Mouse (Mus musculus) kidney, embryonic 16.5 days (tissue): ENCODE results near the gene Slc38a3. TPM values are rescaled to one million over a fixed set of nuclear protein-coding genes. Genes with fewer than 3 reads are reported as not detected.

Experiments used
- ATAC-seq: fragments of 200-750 bp; cut with Nextera tagmentation; 2 replicates; pipeline ENCODE4 v1.8.0; 2017; ENCODE audit warnings: moderate TSS enrichment; ENCODE audit not compliant: low FRiP score, low TSS enrichment
- H3K27ac ChIP-seq: fragments of 300-500 bp; sonication (generic); 2 replicates; pipeline ENCODE4 v1.5.1; 2014; ENCODE audit warnings: low read length
- H3K27me3 ChIP-seq: fragments of 300-500 bp; sonication (generic); 2 replicates; pipeline ENCODE4 v1.6.1; 2014; ENCODE audit warnings: low read length, control low read depth, mixed read lengths; ENCODE audit not compliant: insufficient read depth
- H3K36me3 ChIP-seq: fragments of 300-500 bp; sonication (generic); 2 replicates; pipeline ENCODE4 v1.6.1; 2014; ENCODE audit warnings: low read length, control low read depth, mixed read lengths; ENCODE audit not compliant: insufficient read depth
- H3K4me1 ChIP-seq: fragments of 300-500 bp; sonication (generic); 2 replicates; pipeline ENCODE4 v1.6.1; 2014; ENCODE audit warnings: low read length, control low read depth, mixed read lengths; ENCODE audit not compliant: insufficient read depth
- H3K4me2 ChIP-seq: fragments of 300-500 bp; sonication (generic); replicated peaks from 2 replicates; pipeline ENCODE4 v1.6.1; 2014; ENCODE audit warnings: low read depth, low read length
- H3K4me3 ChIP-seq: fragments of 300-500 bp; sonication (generic); 2 replicates; pipeline ENCODE4 v1.5.1; 2014; ENCODE audit warnings: mild to moderate bottlenecking, low read length
- H3K9ac ChIP-seq: fragments of 300-500 bp; sonication (generic); replicated peaks from 2 replicates; pipeline ENCODE4 v1.6.1; 2014; ENCODE audit warnings: low read length
- H3K9me3 ChIP-seq: fragments of 300-500 bp; sonication (generic); 2 replicates; pipeline ENCODE4 v1.6.1; 2016; ENCODE audit warnings: low read length, control low read depth
- WGBS: fragments of 180-500 bp; shearing (Covaris S2); extraction: QIAGEN DNeasy Blood & Tissue Kit; methylation state at CpG from one replicate; pipeline ENCODE4 v1.1.7; 2014; 5-methylcytosine and 5-hydroxymethylcytosine counted together
- polyA plus RNA-seq: library from polyadenylated mRNA; unstranded; fragments of >200 nt; fragmentation: Nextera tagmentation; extraction: Ambion mirVana; gene quantifications from 2 replicates; pipeline ENCODE4 v1.2.1, GENCODE M21; 2015

Slc38a3 gene
- polyA plus RNA-seq, 1 experiment from 2014 or later, result 12.9 TPM

DNA sequence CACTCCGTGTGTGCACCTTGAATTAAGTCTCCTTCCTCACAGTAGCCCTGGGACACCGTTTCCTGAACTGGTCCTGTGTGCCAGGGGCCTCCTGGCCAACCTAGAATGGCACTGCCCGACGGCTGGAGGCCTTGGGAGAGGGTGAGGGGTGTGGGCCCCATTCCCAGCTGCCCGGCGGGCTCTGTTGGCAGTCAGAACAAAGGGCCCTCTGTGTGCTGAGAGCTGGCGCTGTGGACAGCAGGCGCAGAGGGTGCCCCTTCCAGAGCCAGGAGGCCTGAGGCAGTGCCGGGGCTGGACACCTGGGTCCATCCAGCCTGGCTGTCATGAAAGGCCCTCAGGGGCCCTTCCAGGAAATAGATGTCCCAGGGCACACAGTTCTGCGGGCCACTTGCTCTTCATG, 9.8 kb downstream of the Slc38a3 start:
- Histone ChIP-seq H3K4me3 (no peak overlapping the region), H3K4me2 (no peak overlapping the region), H3K27me3 (no peaks in the 10 kb centered on the region), H3K9me3 (no peaks in the 10 kb centered on the region), H3K36me3 (no peaks in the 10 kb centered on the region), H3K9ac (no peak overlapping the region), H3K4me1 (peaks cover 11% of the 10 kb centered on the region), H3K27ac (no peak overlapping the region)
- 80% methylated on average over 10 of the region's 10 CpGs for WGBS
- no peak for ATAC-seq

DNA sequence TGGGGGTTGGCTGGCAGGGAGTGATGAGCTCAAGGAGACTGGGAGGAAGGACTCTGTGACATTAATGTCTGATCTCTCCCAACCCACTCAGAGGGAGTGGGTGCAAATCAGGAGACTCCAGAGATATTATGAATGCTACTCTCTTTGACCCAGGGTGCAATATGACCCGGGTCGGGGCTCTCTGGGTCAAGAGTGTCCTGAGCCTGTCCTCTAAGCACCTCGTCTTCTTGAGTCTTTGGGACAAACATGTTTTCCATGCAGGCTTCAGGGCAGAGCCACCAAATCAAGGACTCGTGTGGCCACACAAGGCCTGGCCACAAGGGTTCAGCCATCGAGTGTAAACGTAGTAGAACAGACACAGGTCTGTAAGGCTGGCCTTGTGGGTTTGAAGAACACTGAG, 11.2 kb downstream of the Slc38a3 start:
- Histone ChIP-seq H3K36me3 (no peaks in the 10 kb centered on the region), H3K4me3 (no peak overlapping the region), H3K4me2 (no peak overlapping the region), H3K27me3 (no peaks in the 10 kb centered on the region), H3K4me1 (peaks cover 2% of the 10 kb centered on the region; the same call in 1 of the 2 replicates), H3K9ac (no peak overlapping the region), H3K9me3 (no peaks in the 10 kb centered on the region), H3K27ac (no peak overlapping the region)
- ATAC-seq, result no peak
- 80% methylated on average over 6 of the region's 6 CpGs for WGBS

DNA sequence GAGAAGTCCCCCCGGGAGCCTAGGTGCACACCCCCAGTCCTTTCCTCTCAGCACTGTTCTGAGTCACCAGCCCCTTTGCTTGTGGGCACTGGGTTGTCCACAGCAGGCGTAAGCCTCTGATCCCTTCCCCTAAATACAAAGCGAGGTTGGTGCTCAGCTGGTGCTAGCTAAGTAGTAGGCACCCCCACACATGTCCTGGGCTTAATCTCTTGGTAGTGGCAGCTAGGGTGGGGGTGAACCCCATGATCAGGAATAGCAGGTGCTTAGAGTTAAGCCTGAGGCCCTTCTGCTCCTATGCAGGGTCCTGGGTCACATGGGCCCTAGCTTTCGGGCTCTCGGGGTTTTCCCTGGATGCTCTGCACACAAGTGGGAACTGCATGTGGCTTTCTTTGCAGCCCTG, 12.2 kb downstream of the Slc38a3 start:
- H3K36me3 ChIP-seq, result no peaks in the 10 kb centered on the region
- no peaks in the 10 kb centered on the region for H3K4me1 ChIP-seq
- H3K27me3 ChIP-seq, result no peaks in the 10 kb centered on the region
- H3K9ac ChIP-seq, result no peak overlapping the region
- no peak overlapping the region for H3K27ac ChIP-seq
- H3K9me3 ChIP-seq, result no peaks in the 10 kb centered on the region
- no peak overlapping the region for H3K4me3 ChIP-seq
- ATAC-seq, result no peak
- WGBS, result 92% methylated on average over 5 of the region's 5 CpGs
- H3K4me2 ChIP-seq, result no peak overlapping the region

DNA sequence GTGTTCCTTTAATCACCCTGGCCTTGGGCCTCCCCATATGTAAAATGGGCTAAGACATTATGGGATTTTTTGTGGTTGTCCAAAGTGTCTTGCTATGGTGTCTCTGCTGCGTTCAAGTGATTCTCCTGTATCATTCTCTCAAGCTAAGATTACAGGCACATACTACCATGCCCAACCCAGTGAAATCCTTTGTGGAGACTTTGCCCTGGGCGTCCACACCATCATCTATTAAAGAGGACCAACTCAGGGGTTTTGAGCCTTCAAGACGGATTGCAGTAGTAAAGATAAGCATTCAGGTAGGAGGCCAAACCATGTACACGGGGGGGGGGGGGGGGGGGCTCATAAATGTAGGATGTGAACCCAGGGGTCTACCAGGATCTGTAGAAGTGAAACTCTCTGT, 14.7 kb downstream of the Slc38a3 start:
- peaks cover 6% of the 10 kb centered on the region; the same call in 1 of the 2 replicates for H3K4me1 ChIP-seq
- no peaks in the 10 kb centered on the region for H3K9me3 ChIP-seq
- WGBS, result 78% methylated on average over 4 of the region's 4 CpGs
- no peak overlapping the region for H3K9ac ChIP-seq
- H3K36me3 ChIP-seq, result no peaks in the 10 kb centered on the region
- no peaks in the 10 kb centered on the region for H3K27me3 ChIP-seq
- no peak overlapping the region for H3K4me2 ChIP-seq
- no peak for ATAC-seq
- H3K27ac ChIP-seq, result no peak overlapping the region
- no peak overlapping the region for H3K4me3 ChIP-seq

DNA sequence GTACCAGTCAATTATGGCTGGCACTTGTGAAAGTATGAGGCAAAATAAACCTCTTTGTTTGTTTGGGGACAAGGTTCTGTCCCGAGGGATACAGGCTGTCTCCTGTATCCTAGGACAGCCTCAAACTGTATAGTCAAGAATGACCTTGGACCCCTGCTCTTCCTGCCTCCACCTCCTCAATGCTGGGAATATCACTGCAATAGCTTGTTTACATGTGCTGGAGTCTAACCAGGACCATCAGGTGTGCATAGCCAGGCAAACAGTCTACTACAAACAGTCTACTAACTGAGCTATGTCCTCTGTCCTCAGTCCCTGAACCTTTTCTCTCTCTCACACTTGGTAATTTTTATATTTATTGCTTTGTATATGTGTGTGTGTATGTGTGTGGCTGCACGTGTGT, 15.9 kb downstream of the Slc38a3 start:
- no peak for ATAC-seq
- 88% methylated on average over 2 of the region's 2 CpGs for WGBS
- no peaks in the 10 kb centered on the region for H3K27me3 ChIP-seq
- no peaks in the 10 kb centered on the region for H3K9me3 ChIP-seq
- no peak overlapping the region for H3K9ac ChIP-seq
- no peak overlapping the region for H3K4me3 ChIP-seq
- no peaks in the 10 kb centered on the region for H3K36me3 ChIP-seq
- no peak overlapping the region for H3K4me2 ChIP-seq
- no peak overlapping the region for H3K27ac ChIP-seq
- peaks cover 6% of the 10 kb centered on the region; the same call in 1 of the 2 replicates for H3K4me1 ChIP-seq

DNA sequence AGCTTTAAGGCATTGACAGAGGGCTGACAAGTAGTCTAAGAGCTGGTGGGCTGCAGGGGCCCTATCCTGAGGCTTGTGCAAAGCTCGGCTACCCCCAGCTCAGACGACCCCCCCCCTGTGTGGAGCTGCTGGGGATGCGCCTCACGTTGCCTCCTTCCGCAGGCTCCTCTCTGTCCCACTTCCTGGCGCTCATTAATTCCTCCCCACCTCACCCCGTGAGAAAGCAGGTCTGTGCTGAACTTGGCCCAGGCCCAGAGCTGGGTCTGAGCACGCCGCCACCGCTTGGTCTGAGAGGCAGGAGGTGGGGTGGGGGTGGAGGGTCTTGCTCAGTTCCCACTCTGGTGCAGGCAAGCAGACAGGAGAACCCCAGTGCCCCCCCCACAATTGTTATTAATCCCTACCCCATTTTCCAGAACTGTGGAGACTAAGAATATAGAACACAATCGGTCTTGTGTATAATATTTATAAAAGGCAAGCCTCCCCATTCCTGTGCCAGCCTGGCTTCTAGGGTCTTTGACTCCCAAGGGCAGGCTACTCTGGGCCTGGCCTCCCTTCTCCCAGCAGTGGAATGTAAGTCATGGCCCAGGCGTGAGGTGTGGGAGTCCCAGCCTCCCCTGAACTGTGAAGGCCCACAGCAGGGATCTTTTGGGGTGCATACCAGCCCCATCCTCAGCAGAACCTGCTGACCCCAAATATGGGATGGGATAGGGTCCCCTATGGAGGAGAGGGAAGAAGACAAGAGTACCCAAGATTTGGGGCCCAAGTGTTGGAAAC, 18.4 kb downstream of the Slc38a3 start:
- peaks cover 6% of the 10 kb centered on the region; the same call in 1 of the 2 replicates for H3K4me1 ChIP-seq
- H3K36me3 ChIP-seq, result no peaks in the 10 kb centered on the region
- no peak overlapping the region for H3K4me3 ChIP-seq
- no peak for ATAC-seq
- no peaks in the 10 kb centered on the region for H3K27me3 ChIP-seq
- 38% methylated on average over 12 of the region's 12 CpGs for WGBS
- H3K27ac ChIP-seq, result no peak overlapping the region
- no peaks in the 10 kb centered on the region for H3K9me3 ChIP-seq
- H3K9ac ChIP-seq, result no peak overlapping the region
- H3K4me2 ChIP-seq, result no peak overlapping the region

DNA sequence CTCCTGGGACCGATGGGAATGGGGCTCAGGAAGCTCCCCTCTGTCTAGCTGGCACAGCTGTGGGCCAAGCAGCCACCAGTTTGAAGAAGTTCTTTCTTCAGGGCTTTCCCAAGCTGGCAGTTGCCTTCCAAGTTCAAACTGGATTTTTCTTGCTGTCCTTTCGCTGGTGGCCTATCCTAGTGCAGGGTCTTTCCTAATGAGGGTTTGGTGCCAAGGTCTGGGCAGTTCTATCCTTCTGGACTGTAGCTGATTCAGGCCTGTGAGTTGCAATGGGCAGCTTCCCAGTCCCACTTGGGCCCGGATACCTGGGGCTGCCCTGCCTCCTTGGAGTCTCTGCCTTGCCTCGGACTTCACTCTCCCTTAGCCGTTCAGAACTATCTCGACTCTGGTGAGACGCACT, 19.1 kb downstream of the Slc38a3 start:
- no peaks in the 10 kb centered on the region for H3K27me3 ChIP-seq
- no peak for ATAC-seq
- H3K9ac ChIP-seq, result no peak overlapping the region
- no peak overlapping the region for H3K4me2 ChIP-seq
- H3K4me1 ChIP-seq, result peaks cover 8% of the 10 kb centered on the region
- WGBS, result 55% methylated on average over 7 of the region's 7 CpGs
- H3K27ac ChIP-seq, result no peak overlapping the region
- no peaks in the 10 kb centered on the region for H3K9me3 ChIP-seq
- H3K4me3 ChIP-seq, result no peak overlapping the region
- H3K36me3 ChIP-seq, result no peaks in the 10 kb centered on the region

DNA sequence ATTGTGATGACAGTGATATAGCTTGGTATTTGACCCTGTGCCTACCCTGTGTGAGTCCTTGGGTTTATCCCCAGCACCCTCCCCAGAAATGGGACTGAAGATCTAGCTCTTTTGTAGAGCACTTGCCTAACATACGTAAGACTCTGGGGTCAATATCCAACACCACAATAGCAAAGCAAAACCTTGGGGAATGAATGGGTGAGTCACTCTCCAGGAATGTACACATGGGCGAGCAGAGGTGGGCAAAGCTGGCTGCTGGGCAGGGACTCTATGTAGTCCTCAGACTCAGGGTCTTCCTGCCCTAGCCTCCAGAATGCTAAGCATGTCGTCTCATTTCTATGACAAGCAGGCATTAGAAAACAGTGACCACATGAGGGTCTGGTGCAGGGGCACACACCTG, 20.6 kb downstream of the Slc38a3 start:
- ATAC-seq, result no peak
- H3K27ac ChIP-seq, result no peak overlapping the region
- 74% methylated on average over 3 of the region's 3 CpGs for WGBS
- no peak overlapping the region for H3K9ac ChIP-seq
- H3K9me3 ChIP-seq, result no peaks in the 10 kb centered on the region
- no peak overlapping the region for H3K4me3 ChIP-seq
- H3K4me2 ChIP-seq, result no peak overlapping the region
- H3K27me3 ChIP-seq, result no peaks in the 10 kb centered on the region
- peaks cover 20% of the 10 kb centered on the region for H3K4me1 ChIP-seq
- H3K36me3 ChIP-seq, result no peaks in the 10 kb centered on the region

DNA sequence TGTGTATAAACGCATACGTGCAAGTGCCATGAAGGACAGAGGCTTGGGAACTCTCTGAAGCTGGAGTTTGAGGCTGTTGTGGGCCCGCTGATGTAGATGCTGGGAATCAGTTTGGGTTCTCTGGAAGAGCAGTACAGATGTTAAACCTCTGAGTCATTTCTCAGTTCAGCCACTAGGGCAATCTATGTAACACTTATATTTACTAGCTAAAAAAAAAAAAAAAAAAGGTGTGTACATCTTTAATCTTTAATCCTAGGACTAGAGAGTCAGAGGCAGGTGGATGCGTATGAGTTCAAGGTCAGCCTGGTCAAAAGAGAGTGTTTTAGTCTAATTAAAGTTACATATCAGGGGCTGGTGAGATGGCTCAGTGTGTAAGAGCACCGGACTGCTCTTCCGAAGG, 22.4 kb downstream of the Slc38a3 start:
- H3K27me3 ChIP-seq, result no peaks in the 10 kb centered on the region
- H3K9ac ChIP-seq, result no peak overlapping the region
- H3K9me3 ChIP-seq, result no peaks in the 10 kb centered on the region
- no peaks in the 10 kb centered on the region for H3K36me3 ChIP-seq
- H3K27ac ChIP-seq, result no peak overlapping the region
- peaks cover 20% of the 10 kb centered on the region for H3K4me1 ChIP-seq
- ATAC-seq, result no peak
- H3K4me2 ChIP-seq, result no peak overlapping the region
- WGBS, result 80% methylated on average over 6 of the region's 6 CpGs
- H3K4me3 ChIP-seq, result no peak overlapping the region

DNA sequence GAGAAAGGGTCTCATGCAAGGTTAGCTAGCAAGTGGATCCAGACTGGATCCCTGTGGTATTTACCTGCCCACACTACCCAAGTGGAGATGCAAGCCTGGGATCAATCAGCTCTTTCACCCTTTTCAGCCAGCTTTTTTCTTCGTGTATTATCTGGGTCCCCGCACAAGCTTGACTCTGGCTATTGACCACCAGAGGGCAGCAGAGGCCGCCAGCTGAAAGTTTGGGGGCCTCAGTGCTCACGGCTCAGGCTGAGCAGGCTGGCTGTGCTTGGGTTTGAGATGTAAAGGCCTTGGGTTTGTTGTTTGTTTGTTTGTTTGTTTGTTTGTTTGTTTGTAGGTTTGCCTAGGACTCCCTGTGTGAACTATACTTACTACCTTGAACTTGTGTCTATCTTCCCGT, 23.8 kb downstream of the Slc38a3 start:
- Histone ChIP-seq H3K4me2 (peak overlapping the region; percentile 61; the same call in 1 of the 2 replicates), H3K4me3 (no peak overlapping the region), H3K27ac (no peak overlapping the region), H3K9me3 (no peaks in the 10 kb centered on the region), H3K4me1 (peaks cover 18% of the 10 kb centered on the region), H3K36me3 (no peaks in the 10 kb centered on the region), H3K27me3 (no peaks in the 10 kb centered on the region), H3K9ac (no peak overlapping the region; the same call in 1 of the 2 replicates)
- peak; percentile 64 for ATAC-seq
- 15% methylated on average over 5 of the region's 5 CpGs for WGBS
